Mouse (Mus musculus) induced T-regulatory cell, adult 2 months (primary cell): ENCODE data around the gene Acaca.
"Not testable (repeated sequence)": the region's sequence is repeated elsewhere in the genome, so short reads cannot be mapped to it uniquely, and the experiment has no call there.

Source experiments
- DNase-seq: peaks from one replicate; pipeline ENCODE4 v3.0.0-alpha.2; 2012; ENCODE audit warnings: low read depth

Gene Acaca

GRCm38 (mm10) chr11:84338273-84338672 is 208.8 kb downstream of the Acaca start:
- DNase-seq = not testable (repeated sequence)

GRCm38 (mm10) chr11:84340630-84341029 is 211.2 kb downstream of the Acaca start:
- DNase-seq = no peak

- DNase-seq = no peak
These were observed 215.2 kb downstream of the Acaca start for GRCm38 (mm10) chr11:84344522-84345236.

GRCm38 (mm10) chr11:84347766-84348165 is 218.3 kb downstream of the Acaca start:
- DNase-seq = no peak

- DNase-seq = no peak
These were observed 219.7 kb downstream of the Acaca start for GRCm38 (mm10) chr11:84348843-84349825.

- DNase-seq = no peak
These were observed 221.7 kb downstream of the Acaca start for GRCm38 (mm10) chr11:84351150-84351549.

GRCm38 (mm10) chr11:84353058-84353726 is 223.7 kb downstream of the Acaca start:
- DNase-seq = no peak

- DNase-seq = no peak
These were observed 227.8 kb downstream of the Acaca start for GRCm38 (mm10) chr11:84357304-84357703.

GRCm38 (mm10) chr11:84357771-84358170 is 228.3 kb downstream of the Acaca start:
- DNase-seq = no peak

GRCm38 (mm10) chr11:84361551-84361950 is 232.1 kb downstream of the Acaca start:
- DNase-seq = no peak

- no peak for DNase-seq
These were observed 233.3 kb downstream of the Acaca start for GRCm38 (mm10) chr11:84362633-84363243.

- no peak for DNase-seq
These were observed 235.8 kb downstream of the Acaca start for GRCm38 (mm10) chr11:84365313-84365712.

- DNase-seq = no peak
These were observed 239.4 kb downstream of the Acaca start for GRCm38 (mm10) chr11:84368902-84369301.

- no peak for DNase-seq
These were observed 243.7 kb downstream of the Acaca start for GRCm38 (mm10) chr11:84373122-84373521.

- no peak for DNase-seq
These were observed 246.6 kb downstream of the Acaca start for GRCm38 (mm10) chr11:84375951-84376496.

- DNase-seq = no peak
These were observed 247.3 kb downstream of the Acaca start for GRCm38 (mm10) chr11:84376510-84377365.

- DNase-seq = no peak
These were observed 253.0 kb downstream of the Acaca start for GRCm38 (mm10) chr11:84382450-84382849.

- no peak for DNase-seq
These were observed 254.4 kb downstream of the Acaca start for GRCm38 (mm10) chr11:84383891-84384290.

GRCm38 (mm10) chr11:84389332-84389731 is 259.9 kb downstream of the Acaca start:
- DNase-seq = no peak

GRCm38 (mm10) chr11:84391126-84391525 is 261.7 kb downstream of the Acaca start:
- DNase-seq = no peak

GRCm38 (mm10) chr11:84392066-84392465 is 262.6 kb downstream of the Acaca start:
- not testable (repeated sequence) for DNase-seq
